Mouse (Mus musculus): ENCODE results near the gene Rc3h1.

GRCm38 (mm10) chr1:160989395-160989794 lies 83.2 kb downstream of the Rc3h1 start:
- no peak for TF ChIP-seq CTCF (IDR thresholded peaks at IDR 0.05; ENCODE audit: borderline replicate concordance, control insufficient read depth, extremely low read depth, insufficient read depth, low read length, poor library complexity)
- no peak for TF ChIP-seq POLR2A (IDR thresholded peaks at IDR 0.05; ENCODE audit: control insufficient read depth, extremely low read depth, insufficient read depth, low read length, poor library complexity)

All from thymus, adult 2 months (tissue).